Mouse (Mus musculus) mesoderm, embryonic 11.5 days (tissue): ENCODE measurements around the gene Ugt1a7c.
A peak's percentile ranks its signal among the peaks of the same experiment; 100 is the strongest.
"Not testable (repeated sequence)": the region's sequence is repeated elsewhere in the genome, so short reads cannot be mapped to it uniquely, and the experiment has no call there.

ENCODE experiments used
- DNase-seq: peaks from one replicate; pipeline ENCODE4 v3.0.0-alpha.2; 2012; ENCODE audit warnings: low read depth, low spot score

Gene Ugt1a7c

DNA sequence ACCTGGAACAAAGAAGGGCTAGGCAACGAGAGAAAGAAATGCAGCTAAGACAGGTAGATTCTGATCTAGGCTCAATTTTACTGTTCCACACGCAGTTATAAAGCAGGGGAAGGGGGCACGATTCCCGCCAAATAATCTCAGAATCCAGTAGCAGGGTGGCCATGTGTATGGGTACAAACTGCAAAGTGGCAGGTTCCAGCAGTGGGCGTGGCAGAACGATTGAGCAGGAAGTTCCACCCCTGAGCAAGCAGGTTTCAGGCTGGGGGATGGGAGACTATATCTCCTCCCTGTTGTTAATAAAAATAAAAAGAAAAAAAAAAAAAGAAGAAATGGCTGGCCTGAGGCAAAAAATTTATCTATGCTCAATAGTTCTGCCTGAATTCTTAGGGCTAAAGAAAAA, 17.9 kb downstream of the Ugt1a7c start:
- not testable (repeated sequence) for DNase-seq

DNA sequence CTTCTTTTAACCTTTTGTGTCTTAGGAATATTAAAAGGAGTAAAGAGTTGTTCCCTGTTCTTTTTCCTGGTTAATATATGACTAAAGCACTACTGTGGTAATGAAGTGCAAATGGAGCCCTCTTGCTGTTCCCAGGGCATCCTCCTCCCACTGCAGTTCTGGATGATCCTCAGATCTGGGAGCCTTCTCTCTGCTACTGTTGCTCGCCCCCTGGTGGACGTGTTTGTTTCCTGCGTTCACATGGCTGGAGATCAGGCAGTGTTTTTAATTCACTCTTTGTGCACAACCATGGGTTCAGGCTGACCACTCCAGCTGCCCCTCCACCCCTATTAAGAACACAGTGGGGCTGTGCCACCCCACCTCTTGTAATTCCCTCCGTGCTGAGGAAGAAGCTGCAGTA, 25.7 kb downstream of the Ugt1a7c start:
- not testable (repeated sequence) for DNase-seq

DNA sequence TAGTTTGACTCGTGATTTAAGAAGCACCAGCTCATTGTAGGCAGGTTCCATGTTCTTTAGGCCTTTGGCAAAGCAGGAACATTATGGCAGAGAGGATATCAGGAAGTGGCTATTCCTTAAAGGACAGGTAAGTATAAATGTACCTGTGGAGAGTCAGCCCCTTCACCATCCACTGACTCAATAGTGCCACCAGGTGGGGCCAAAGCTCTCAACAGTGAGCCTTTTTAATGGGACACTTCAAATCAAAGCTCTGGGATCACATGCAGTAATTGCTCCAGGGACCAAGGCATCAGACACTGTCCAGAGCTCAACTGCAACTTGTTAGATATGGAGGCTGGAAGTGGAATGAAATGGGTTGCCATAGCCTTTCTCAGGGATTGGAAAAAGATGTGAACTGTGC, 26.7 kb downstream of the Ugt1a7c start:
- DNase-seq, result not testable (repeated sequence)

DNA sequence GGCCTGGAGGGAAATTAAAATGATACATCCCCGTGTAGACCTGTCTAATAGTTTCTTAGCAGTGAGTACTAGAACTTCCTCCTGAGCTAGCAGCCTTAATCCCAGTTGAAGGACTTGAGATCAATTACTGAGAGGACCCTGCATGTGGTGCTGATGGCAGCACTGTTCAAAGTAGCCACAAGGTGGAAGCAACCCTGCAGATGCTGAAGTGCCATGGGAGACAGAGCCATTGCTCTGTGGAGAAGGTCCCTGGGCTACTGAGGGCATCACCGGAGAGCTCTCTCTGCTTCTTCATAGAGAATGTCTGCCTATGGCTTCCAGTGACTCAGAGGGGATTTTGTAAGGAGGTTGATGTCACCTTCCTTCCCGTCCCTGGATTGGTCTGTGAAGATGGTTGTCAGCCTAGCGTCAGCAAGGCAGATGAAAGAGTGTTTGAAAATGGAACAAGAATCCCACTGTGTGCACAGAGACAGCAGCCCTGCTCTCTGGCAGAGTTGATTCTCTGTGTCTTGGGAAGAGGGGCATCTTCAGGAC, 31.0 kb downstream of the Ugt1a7c start:
- not testable (repeated sequence) for DNase-seq

DNA sequence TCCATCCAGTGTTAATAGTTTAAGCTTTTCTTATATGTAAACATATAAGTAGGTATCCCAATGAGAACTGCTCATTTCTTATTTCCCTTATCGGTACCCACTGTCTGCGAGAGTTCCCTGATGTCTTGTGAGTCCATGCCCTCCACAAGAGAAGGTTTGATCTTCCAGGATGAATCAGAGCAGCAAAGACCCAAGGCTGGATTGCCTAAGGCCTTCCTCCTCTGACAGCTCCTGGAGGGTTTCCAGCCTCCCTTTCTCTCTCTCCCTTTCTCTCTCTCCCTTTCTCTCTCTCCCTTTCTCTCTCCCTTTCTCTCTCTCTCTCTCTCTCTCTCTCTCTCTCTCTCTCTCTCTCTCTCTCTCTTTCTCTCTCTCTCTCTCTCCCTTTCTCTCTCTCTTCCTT, 34.2 kb downstream of the Ugt1a7c start:
- DNase-seq, result not testable (repeated sequence)

DNA sequence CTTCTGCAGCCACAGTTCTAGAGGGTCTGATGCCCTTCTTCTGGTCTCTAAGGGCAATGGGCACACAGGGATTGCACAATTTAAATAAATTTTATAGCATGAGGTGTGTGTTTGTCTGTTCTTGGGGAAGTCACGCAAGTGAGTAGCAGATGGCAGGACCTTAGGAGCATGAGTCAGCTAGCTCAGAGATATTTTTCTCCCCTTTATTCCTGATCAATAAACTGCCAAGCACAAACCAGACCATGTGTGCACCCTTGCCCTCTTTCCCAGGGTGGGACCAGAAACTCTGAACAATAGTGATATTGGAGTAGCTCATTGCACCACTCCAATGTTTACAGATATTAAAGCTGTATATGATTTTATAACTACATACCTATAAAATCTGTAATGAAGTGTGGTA, 35.4 kb downstream of the Ugt1a7c start:
- not testable (repeated sequence) for DNase-seq

DNA sequence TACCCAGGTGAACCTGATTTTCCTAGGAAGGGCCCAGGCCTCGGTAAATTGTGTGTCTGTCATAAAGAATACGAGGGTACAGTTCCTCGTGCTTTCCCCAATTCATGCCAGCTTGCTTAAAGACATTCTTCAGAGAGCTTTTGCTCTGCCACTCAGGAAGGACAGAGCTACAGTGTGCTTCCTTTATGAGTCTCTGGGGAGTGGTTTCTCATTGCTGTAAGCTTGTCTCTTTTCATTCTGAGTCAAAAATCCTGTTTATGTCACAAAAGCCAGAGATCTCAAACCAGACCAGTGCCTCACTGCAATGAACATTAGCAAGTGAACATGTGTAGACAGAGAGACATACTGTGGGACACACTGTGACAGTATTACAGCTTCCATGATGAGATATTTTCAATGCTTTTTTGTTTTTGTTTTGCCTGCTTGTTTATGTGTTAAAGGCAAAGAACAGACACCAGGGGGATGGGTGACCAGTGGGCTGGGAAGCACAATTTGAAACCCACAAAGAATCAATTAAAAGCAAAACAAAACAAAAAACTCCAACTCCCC, 39.1 kb downstream of the Ugt1a7c start:
- DNase-seq, result no peak

DNA sequence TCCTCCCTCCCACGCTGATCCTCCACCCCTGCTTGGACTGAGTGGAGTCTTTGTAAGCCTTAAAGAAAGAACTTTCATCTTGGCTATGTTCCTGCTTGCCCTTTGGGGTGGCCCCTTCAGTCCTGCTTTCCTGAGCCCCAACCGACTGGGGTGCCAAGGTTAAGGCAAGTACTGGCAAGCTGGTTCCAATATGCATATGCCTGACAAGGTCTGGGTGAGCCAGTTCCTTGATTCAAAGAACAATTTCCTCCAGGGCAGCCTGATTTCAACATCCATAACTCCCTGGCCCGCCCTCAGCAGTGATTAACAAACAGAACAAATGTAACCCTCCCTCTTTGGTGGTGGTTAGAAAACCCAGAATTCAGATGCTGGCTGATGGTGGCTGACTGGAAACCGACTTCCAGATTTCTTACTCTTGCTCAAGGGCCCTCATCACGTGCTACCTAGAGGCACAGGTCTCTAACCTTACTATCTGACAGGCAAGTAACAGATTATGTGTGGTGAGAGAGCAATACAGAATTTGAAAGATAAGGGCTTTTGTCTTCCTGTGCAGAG, 39.7 kb downstream of the Ugt1a7c start, which contains the start of gene Ugt1a6a:
TSS of gene Ugt1a6a (plus strand) at position 353 of the 555 bp plus-strand sequence.
- DNase-seq, result not testable (repeated sequence)

DNA sequence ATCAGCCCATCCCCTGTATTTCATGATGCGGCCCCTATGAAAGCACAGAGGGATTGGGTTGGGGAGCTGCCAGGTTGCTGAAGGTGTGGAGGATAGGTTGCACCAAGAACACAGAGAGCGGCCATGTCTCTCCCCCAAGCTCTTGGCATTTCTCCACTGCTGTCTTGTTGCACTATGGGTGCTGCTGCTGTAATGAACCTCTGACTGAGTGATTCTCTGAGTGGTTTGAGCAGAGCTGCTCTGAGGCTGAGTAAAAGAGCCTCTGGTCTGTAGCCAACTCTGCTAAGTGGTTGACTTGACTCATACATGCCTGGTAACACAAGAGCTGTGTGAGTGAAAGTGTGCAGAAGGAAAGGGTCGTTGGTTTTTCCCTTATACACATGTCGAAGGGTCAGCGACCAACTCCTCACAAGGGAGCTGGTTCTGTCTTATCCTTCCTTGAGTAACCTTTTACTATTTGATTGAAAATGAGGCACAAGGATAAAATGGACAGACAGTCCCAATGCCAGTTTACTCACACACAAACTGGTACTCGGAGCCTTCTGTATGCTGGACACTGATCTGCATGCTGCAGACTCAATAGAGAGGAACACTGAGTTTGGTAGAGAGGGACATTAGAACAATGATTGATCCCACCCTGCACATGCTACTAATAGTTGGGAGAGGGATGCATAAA, 40.5 kb downstream of the Ugt1a7c start:
- DNase-seq, result not testable (repeated sequence)

DNA sequence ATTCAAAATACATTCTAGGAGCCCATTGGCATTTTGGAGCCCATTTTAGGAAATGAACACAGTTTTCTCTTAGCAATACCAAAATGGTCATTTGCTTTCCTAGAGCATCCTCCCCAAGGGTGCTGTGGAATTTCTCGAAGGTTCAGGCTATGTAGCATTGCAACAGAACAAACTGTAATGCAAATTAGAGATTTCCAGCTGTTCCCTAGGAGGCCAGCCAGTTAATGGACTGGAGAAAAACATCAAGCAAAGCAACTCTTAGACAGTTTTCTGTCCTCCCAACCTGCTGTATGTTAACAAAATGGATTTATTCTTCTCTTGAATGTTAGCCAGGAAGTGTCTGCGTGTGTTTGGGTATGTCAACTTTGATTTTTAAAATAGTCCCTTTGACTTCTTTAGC, 41.8 kb downstream of the Ugt1a7c start:
- DNase-seq, result no peak

DNA sequence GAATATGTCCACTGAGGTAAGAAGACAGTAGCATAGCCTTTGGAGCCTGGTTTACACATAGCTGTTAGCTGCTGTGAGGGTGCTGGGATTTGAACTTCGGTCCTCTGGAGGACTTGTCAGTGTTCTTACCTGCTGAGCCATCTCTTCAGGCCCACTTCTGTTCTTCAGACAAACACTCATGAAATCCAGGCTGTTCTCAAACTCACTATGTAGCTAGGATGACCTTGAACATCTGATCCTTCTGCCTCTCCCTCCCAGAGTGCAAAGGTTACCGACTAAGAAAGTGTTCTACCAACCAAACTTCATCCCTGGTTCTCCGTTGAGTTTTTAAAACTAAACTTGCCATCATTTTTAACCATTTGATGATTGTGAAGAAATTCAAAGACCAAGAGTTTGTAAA, 42.4 kb downstream of the Ugt1a7c start:
- no peak for DNase-seq

DNA sequence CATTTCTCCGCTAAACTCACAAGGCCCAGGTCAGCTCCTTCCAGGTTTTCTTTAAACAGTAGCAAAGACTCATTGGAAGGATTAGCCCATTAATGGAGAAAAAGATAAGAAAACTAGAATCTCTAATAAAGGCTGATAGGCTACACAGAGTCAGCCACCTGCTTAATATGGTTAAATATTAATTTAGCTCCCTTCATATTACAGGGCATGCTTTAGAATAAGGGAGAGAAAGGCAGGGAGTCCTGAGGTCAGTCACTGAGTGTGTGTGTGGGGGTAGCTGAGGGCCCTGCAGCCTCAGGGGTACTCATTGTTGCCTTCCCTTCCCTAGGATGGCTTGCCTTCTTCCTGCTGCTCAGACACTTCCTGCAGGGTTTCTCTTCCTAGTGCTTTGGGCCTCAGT, 43.3 kb downstream of the Ugt1a7c start:
- no peak for DNase-seq

DNA sequence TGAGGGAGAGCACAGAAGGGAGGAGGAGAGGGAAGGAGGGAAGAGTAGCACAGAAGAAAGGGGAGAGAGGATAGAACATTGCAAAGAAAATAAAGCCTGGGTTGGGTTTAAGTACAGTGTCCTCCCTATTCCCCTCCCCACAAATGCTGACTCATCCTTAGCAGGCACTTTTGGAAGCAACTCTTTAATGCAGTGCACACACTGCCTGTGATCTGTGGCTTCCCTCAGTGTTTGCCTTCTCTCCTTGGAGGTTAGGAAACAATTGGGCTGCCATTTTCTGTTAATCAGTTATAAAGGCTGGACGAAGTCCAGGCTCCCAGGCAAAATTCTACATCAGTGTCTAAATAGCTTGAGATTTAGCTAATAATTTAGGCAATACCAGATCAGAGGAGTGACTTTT, 45.6 kb downstream of the Ugt1a7c start:
- DNase-seq, result not testable (repeated sequence)

DNA sequence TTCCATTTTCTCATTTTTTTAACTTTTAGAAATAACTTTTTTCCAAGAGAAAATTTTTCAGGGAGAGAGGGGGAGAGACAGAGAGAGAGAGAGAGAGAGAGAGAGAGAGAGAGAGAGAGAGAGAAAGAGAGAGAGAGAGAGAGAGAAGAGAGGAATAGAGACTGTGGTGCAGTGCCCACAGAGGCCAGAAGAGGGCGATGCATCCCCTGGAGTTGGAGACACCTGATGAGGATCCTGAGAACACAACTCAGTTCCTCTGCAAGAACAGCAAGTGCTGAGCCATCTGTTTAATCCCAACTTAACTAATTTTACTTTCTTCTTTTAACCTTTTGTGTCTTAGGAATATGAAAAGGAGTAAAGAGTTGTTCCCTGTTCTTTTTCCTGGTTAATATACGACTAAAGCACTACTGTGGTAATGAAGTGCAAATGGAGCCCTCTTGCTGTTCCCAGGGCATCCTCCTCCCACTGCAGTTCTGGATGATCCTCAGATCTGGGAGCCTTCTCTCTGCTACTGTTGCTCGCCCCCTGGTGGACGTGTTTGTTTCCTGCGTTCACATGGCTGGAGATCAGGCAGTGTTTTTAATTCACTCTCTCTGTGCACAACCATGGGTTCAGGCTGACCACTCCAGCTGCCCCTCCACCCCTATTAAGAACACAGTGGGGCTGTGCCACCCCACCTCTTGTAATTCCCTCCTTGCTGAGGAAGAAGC, 49.3 kb downstream of the Ugt1a7c start:
- peak; percentile 17 for DNase-seq

DNA sequence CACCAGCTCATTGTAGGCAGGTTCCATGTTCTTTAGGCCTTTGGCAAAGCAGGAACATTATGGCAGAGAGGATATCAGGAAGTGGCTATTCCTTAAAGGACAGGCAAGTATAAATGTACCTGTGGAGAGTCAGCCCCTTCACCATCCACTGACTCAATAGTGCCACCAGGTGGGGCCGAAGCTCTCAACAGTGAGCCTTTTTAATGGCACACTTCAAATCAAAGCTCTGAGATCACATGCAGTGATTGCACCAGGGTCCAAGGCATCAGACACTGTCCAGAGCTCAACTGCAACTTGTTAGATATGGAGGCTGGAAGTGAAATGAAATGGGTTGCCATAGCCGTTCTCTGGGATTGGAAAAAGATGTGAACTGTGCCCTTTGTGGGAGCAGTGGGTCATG, 50.4 kb downstream of the Ugt1a7c start:
- peak; percentile 29 for DNase-seq

DNA sequence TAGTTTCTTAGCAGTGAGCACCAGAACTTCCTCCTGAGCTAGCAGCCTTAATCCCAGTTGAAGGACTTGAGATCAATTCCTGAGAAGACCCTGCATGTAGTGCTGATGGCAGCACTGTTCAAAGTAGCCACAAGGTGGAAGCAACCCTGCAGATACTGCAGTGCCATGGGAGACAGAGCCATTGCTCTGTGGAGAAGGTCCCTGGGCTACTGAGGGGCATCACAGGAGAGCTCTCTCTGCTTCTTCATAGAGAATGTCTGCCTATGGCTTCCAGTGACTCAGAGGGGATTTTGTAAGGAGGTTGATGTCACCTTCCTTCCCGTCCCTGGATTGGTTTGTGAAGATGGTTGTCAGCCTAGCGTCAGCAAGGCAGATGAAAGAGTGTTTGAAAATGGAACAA, 55.3 kb downstream of the Ugt1a7c start:
- DNase-seq, result not testable (repeated sequence)

DNA sequence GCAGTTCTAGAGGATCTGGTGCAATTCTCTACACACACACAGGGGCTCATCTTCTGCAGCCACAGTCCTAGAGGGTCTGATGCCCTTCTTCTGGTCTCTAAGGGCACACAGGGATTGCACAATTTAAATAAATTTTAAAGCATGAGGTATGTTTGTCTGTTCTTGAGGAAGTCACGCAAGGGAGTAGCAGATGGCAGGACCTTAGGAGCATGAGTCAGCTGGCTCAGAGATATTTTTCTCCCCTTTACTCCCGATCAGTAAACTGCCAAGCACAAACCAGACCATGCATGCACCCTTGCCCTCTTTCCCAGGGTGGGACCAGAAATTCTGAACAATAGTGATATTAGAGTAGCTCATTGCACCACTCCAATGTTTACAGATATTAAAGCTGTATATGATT, 63.6 kb downstream of the Ugt1a7c start:
- no peak for DNase-seq

DNA sequence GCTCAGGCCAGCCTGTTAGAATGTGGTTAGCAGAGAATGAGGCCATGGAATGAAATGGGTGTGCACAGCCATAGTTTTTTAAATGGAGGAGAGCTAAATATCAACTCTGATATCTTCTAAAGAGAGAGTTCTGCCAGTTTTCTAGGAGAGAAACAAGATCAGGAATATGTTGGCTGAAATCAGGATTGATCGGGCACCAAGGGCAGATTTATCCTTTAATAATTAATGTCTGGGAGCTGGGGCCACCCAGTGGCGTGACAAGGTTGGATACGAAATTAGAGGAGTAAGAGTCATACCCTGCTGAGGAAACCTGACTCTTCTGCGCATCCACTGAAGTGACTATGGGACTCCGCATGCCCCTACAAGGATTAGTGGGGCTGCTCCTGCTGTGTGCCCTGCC, 70.8 kb downstream of the Ugt1a7c start, which contains the start of gene Ugt1a5:
TSS of gene Ugt1a5 (plus strand) at position 302 of the 400 bp plus-strand sequence.
- DNase-seq, result no peak

DNA sequence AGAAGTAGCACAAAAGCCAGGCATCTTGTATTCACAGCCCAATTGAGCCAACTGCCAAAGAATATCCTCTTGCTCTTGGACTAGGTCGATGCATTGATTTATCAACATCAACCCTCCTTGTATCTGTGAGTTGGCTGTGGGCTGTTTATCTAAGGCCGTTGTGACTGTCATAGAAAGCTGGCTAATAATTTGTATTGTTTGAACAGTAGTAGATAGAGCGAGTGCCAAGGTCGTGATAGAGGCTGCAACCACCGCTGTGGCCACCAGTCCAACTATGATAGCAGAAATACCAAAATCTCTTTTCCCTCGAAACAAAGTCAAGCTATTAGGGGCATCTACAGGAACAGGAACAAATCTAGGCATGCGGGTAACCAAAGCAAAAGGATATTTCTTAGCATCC, 77.3 kb downstream of the Ugt1a7c start:
- DNase-seq, result not testable (repeated sequence)

DNA sequence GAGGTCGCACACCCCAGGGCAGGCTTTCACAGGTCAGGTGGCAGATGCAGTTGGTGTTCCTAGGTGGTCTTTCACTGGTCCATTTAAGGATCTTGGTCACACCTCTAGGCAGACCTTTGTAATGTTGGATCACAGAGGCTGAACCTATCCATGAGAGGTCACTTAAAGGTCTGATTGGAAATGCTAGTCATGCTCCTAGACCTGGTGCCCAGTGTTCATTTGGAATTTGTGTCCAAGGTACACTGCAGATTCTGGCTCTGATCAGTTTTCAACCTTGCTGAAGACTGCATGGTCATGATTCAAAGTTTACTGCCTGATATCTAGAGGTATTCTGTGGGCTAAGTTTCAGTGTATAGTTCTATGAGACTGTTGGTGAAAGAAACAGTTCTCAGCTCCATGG, 84.8 kb downstream of the Ugt1a7c start:
- DNase-seq, result no peak

DNA sequence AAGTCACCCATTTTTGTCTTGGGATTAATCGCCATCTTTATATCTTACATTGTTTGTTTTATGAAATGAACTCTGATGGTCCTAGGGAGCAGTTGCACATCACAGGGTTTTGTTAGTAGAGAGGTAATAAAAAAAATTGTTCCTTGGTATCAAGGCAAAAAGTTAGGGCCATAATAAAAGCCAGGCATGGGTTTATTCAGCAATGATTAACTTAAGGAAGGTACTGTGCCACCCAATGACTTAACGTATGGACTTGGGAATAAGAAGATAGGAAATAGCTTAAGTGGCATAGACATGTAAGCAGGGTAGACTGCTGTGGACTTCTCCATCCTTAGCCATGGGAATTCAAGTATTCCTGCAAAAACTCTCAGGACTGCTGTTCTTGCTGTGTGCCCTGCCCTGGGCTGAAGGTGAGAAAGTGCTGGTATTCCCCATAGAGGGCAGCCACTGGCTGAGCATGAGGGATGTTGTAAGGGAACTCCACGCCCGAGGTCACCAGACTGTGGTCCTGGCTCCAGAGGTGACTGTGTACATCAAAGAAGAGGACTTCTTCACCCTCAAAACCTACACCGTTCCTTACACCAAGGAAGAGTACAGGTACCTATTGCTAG, 91.6 kb downstream of the Ugt1a7c start:
- no peak for DNase-seq

DNA sequence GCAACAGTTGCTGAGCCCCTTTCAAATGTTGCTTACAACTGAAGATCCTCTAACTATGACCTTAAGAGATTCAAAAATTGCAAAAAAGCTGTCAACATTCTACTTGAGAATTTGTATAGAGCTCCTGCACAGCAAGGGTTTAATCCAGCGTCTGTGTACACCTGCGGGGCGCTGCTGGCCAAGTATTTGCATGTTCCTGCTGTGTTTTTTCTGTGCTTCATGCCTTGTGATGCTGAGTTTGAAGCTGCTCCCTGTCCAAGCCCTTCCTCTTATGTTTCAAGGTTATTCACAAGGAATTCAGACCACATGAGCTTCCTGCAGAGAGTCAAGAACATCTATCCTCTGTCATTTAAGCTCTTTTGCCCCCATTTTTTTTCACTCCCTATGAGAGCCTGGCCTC, 97.3 kb downstream of the Ugt1a7c start:
- no peak for DNase-seq
